Mouse (Mus musculus) liver, embryonic 14.5 days (tissue): Measurements from ENCODE around the gene Olfr168. TPM values are rescaled to one million over a fixed set of nuclear protein-coding genes. Genes with fewer than 3 reads are reported as not detected.
"Not testable (repeated sequence)": the region's sequence is repeated elsewhere in the genome, so short reads cannot be mapped to it uniquely, and the experiment has no call there.

ENCODE experiments used
- ATAC-seq: fragments of 200-750 bp; cut with Nextera tagmentation; 2 replicates; pipeline ENCODE4 v1.8.0; 2017; ENCODE audit warnings: moderate number of reproducible peaks, mild to moderate bottlenecking, moderate library complexity; ENCODE audit not compliant: insufficient read depth
- DNase-seq, 3 experiments: peaks; one replicate each; pipeline ENCODE4 v3.0.0-alpha.2; 2012 to 2013; ENCODE audit warnings: low read depth in 3 of 3, low spot score in 3 of 3
- H3K27ac ChIP-seq: fragments of 300-500 bp; sonication (generic); 2 replicates; pipeline ENCODE4 v1.5.1; 2014; ENCODE audit warnings: moderate library complexity, mild to moderate bottlenecking, control low read depth, inconsistent platforms
- H3K27me3 ChIP-seq: fragments of 300-500 bp; sonication (generic); 2 replicates; pipeline ENCODE4 v1.6.1; 2014; ENCODE audit warnings: mild to moderate bottlenecking, low read length, moderate library complexity; ENCODE audit not compliant: control insufficient read depth, insufficient read depth
- H3K36me3 ChIP-seq: fragments of 300-500 bp; sonication (generic); replicated peaks from 2 replicates; pipeline ENCODE4 v1.6.1; 2014; ENCODE audit warnings: low read depth; ENCODE audit not compliant: control insufficient read depth, insufficient read depth
- H3K4me1 ChIP-seq, 2 experiments: fragments of 200-500 bp in 1 of 2; fragments of 300-500 bp in 1 of 2; sonication (generic) in 1 of 2; replicated peaks; 2 replicates each; pipeline ENCODE4 v1.6.1; 2012 to 2014; ENCODE audit warnings: antibody characterized with exemption in 1 of 2, inconsistent platforms in 1 of 2, low read length in 1 of 2; ENCODE audit not compliant: control insufficient read depth in 2 of 2, insufficient read depth in 2 of 2
- H3K4me2 ChIP-seq: fragments of 300-500 bp; sonication (generic); 2 replicates; pipeline ENCODE4 v1.6.1; 2014; ENCODE audit warnings: low read depth, mild to moderate bottlenecking, control low read depth, moderate library complexity
- H3K4me3 ChIP-seq, 2 experiments: fragments of 200-500 bp in 1 of 2; fragments of 300-500 bp in 1 of 2; sonication (generic) in 1 of 2; 2 replicates each; pipeline ENCODE4 v1.5.1; 2012 to 2014; ENCODE audit warnings: low read depth in 2 of 2, low read length in 2 of 2, mild to moderate bottlenecking in 2 of 2, control low read depth in 1 of 2, inconsistent platforms in 1 of 2, moderate library complexity in 1 of 2; ENCODE audit not compliant: insufficient read depth in 1 of 2
- H3K9ac ChIP-seq: fragments of 300-500 bp; sonication (generic); replicated peaks from 2 replicates; pipeline ENCODE4 v1.6.1; 2014; ENCODE audit warnings: mild to moderate bottlenecking, control low read depth, moderate library complexity
- H3K9me3 ChIP-seq: fragments of 300-500 bp; sonication (generic); 2 replicates; pipeline ENCODE4 v1.6.1; 2016; ENCODE audit warnings: low read length, mixed read lengths; ENCODE audit not compliant: control insufficient read depth
- CTCF ChIP-seq: IDR thresholded peaks from 2 replicates; pipeline ENCODE4 v1.5.1; 2016; ENCODE audit warnings: antibody characterized with exemption, low read depth, control low read depth
- EP300 ChIP-seq: IDR thresholded peaks from 2 replicates; pipeline ENCODE4 v1.6.1; 2016; ENCODE audit warnings: antibody characterized with exemption, low read depth
- WGBS: fragments of 180-500 bp; shearing (Covaris S2); extraction: QIAGEN DNeasy Blood & Tissue Kit; methylation state at CpG from one replicate; pipeline ENCODE4 v1.1.7; 2014; ENCODE audit not compliant: insufficient replicate concordance; 5-methylcytosine and 5-hydroxymethylcytosine counted together
- polyA plus RNA-seq, 2 experiments: library from polyadenylated mRNA; depleted of rRNA in 1 of 2; stranded (reverse) in 1 of 2; unstranded in 1 of 2; fragments of >200 nt; fragmentation: Nextera tagmentation in 1 of 2; extraction: Ambion mirVana in 1 of 2; gene quantifications; 2 replicates each; pipeline versions ENCODE4 v1.2.1 to v1.2.3; 2012 to 2014

Olfr168 gene
- polyA plus RNA-seq (2012; rRNA removed) = not detected in 2 replicates
- not detected in 2 replicates for polyA plus RNA-seq (2014; fragmentation: Nextera tagmentation; extraction: Ambion mirVana)

GRCm38 (mm10) chr16:19535455-19535854 is at the start of gene Olfr168:
TSS of gene Olfr168 (minus strand) at chr16:19535555.
- Histone ChIP-seq H3K36me3 (no peaks in the 10 kb centered on the region), H3K9me3 (no peaks in the 10 kb centered on the region), H3K9ac (no peak within 1 kb of the TSS), H3K27ac (no peak within 1 kb of the TSS), H3K4me3 (no peak within 1 kb of the TSS), H3K4me2 (no peak within 1 kb of the TSS), H3K27me3 (no peaks in the 10 kb centered on the region), H3K4me1 (no peaks in the 10 kb centered on the region)
- TF ChIP-seq EP300 = no peak
- TF ChIP-seq CTCF = no peak
- no peak for DNase-seq
- ATAC-seq = no peak

- not testable (repeated sequence) for H3K4me3 ChIP-seq, H3K27me3 ChIP-seq, H3K4me2 ChIP-seq, ATAC-seq, H3K36me3 ChIP-seq, H3K27ac ChIP-seq, H3K9me3 ChIP-seq, DNase-seq, H3K4me1 ChIP-seq, H3K9ac ChIP-seq
- 77% methylated on average over 2 of the region's 2 CpGs for WGBS
These were observed 36.4 kb upstream of the Olfr168 start, which contains the start of gene Olfr169 for GRCm38 (mm10) chr16:19571709-19572108. TSS of gene Olfr169 (minus strand) at chr16:19571809.

DNA sequence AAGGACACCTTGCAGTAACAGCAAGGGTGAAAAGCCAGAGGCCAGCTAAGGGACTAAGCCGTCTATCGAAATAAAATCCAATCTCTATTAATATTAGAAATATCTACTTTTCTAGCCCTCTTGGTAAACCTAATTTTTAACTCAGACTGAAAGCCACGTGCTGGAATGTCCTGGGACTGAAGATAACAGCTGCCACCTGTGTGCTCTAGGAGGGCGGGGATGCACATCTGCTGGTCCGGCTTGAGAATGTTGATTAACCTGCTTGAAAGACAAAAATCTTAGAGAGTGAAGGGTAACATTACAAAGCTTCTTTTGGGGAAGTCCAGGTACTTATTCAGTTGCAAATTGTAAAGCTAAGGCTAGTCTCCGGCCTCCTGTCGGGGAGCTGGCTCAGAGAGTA is 18.1 kb upstream of the Olfr168 start:
- not testable (repeated sequence) for ATAC-seq, H3K4me3 ChIP-seq, DNase-seq, H3K27me3 ChIP-seq, H3K4me2 ChIP-seq, H3K4me1 ChIP-seq, H3K9me3 ChIP-seq, H3K36me3 ChIP-seq, H3K27ac ChIP-seq, H3K9ac ChIP-seq
- WGBS = 62% methylated on average over 7 of the region's 7 CpGs

- not testable (repeated sequence) for H3K4me1 ChIP-seq, H3K9me3 ChIP-seq, DNase-seq, H3K27ac ChIP-seq, H3K4me2 ChIP-seq, H3K36me3 ChIP-seq, ATAC-seq, H3K9ac ChIP-seq, H3K4me3 ChIP-seq, H3K27me3 ChIP-seq
- WGBS = 76% methylated on average over 3 of the region's 3 CpGs
These were observed 16.9 kb upstream of the Olfr168 start for GRCm38 (mm10) chr16:19552246-19552645.

- no peak for TF ChIP-seq CTCF
- no peak for TF ChIP-seq EP300
- H3K4me1 ChIP-seq = no peaks in the 10 kb centered on the region
- H3K27me3 ChIP-seq = no peaks in the 10 kb centered on the region
- H3K4me2 ChIP-seq = no peak within 1 kb of the TSS
- ATAC-seq (no peak), DNase-seq (no peak)
- no peaks in the 10 kb centered on the region for H3K9me3 ChIP-seq
- no peak within 1 kb of the TSS for H3K4me3 ChIP-seq
- H3K9ac ChIP-seq = no peak within 1 kb of the TSS
- H3K36me3 ChIP-seq = no peaks in the 10 kb centered on the region
- H3K27ac ChIP-seq = no peak within 1 kb of the TSS
- WGBS = 63% methylated on average over 2 of the region's 2 CpGs
These were observed 13.2 kb downstream of the Olfr168 start, which contains the start of gene Olfr167 for GRCm38 (mm10) chr16:19522166-19522565. TSS of gene Olfr167 (minus strand) at chr16:19522266.

DNA sequence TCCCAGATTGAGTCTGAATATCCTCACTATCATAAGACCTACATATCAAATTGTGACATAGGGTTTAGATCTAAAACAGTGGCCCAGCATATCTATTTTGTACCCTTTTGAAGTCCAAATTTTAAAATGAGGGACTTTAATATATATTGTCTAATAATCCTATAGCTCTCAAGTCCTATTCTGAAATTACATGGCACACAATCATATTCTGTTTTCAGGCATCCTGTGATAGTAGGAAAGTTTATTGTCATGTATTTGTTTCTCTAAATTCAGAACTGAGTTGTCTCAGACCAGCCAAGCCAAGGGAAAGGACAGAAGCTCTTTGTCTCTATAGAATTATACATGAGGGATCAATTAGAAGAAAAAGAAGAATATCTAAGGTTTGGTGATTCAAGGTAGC is 52.0 kb downstream of the Olfr168 start, which contains the start of gene Olfr166:
Olfr166 (plus strand) TSS at position 301 of the 400 bp plus-strand sequence.
- DNase-seq (no peak), ATAC-seq (no peak)
- Histone ChIP-seq H3K27me3 (no peaks in the 10 kb centered on the region), H3K4me3 (no peak within 1 kb of the TSS), H3K36me3 (no peaks in the 10 kb centered on the region), H3K4me2 (no peak within 1 kb of the TSS), H3K9me3 (no peaks in the 10 kb centered on the region), H3K4me1 (no peaks in the 10 kb centered on the region), H3K27ac (no peak within 1 kb of the TSS), H3K9ac (no peak within 1 kb of the TSS)
- no peak for TF ChIP-seq CTCF
- TF ChIP-seq EP300 = no peak

Other genes starting within 250 kb of the Olfr168 start
- gene Olfr164, start 221.5 kb downstream of the Olfr168 start, polyA plus RNA-seq (2012; rRNA removed) = not detected in 2 replicates
- not detected in 2 replicates for gene Olfr164, start 221.5 kb downstream of the Olfr168 start, polyA plus RNA-seq (2014; fragmentation: Nextera tagmentation; extraction: Ambion mirVana)
- not detected in 2 replicates for gene Olfr165, start 112.4 kb downstream of the Olfr168 start, polyA plus RNA-seq (2012; rRNA removed)
- gene Olfr165, start 112.4 kb downstream of the Olfr168 start, polyA plus RNA-seq (2014; fragmentation: Nextera tagmentation; extraction: Ambion mirVana) = not detected in 2 replicates
- not detected in 2 replicates for gene Olfr166, start 51.9 kb downstream of the Olfr168 start, polyA plus RNA-seq (2012; rRNA removed)
- gene Olfr166, start 51.9 kb downstream of the Olfr168 start, polyA plus RNA-seq (2014; fragmentation: Nextera tagmentation; extraction: Ambion mirVana) = not detected in 2 replicates
- not detected in 2 replicates for gene Olfr167, start 13.3 kb downstream of the Olfr168 start, polyA plus RNA-seq (2012; rRNA removed)
- gene Olfr167, start 13.3 kb downstream of the Olfr168 start, polyA plus RNA-seq (2014; fragmentation: Nextera tagmentation; extraction: Ambion mirVana) = not detected in 2 replicates
- gene Olfr169, start 36.3 kb upstream of the Olfr168 start, polyA plus RNA-seq (2012; rRNA removed) = not detected in 2 replicates
- not detected in 2 replicates for gene Olfr169, start 36.3 kb upstream of the Olfr168 start, polyA plus RNA-seq (2014; fragmentation: Nextera tagmentation; extraction: Ambion mirVana)
- gene Olfr170, start 76.3 kb upstream of the Olfr168 start, polyA plus RNA-seq (2012; rRNA removed) = not detected in 2 replicates
- gene Olfr170, start 76.3 kb upstream of the Olfr168 start, polyA plus RNA-seq (2014; fragmentation: Nextera tagmentation; extraction: Ambion mirVana) = not detected in 2 replicates
- gene Olfr171, start 94.4 kb upstream of the Olfr168 start, polyA plus RNA-seq (2012; rRNA removed) = not detected in 2 replicates
- gene Olfr171, start 94.4 kb upstream of the Olfr168 start, polyA plus RNA-seq (2014; fragmentation: Nextera tagmentation; extraction: Ambion mirVana) = not detected in 2 replicates
- not detected in 2 replicates for gene Lamp3, start 170.8 kb upstream of the Olfr168 start, polyA plus RNA-seq (2012; rRNA removed)
- gene Lamp3, start 170.8 kb upstream of the Olfr168 start, polyA plus RNA-seq (2014; fragmentation: Nextera tagmentation; extraction: Ambion mirVana) = 0.06 TPM in 1 of 2 replicates, not detected in the other
- gene B3gnt5, start 224.7 kb upstream of the Olfr168 start, polyA plus RNA-seq (2012; rRNA removed) = 0.05 and 0.08 TPM in 2 replicates
- gene B3gnt5, start 224.7 kb upstream of the Olfr168 start, polyA plus RNA-seq (2014; fragmentation: Nextera tagmentation; extraction: Ambion mirVana) = 0.13 and 0.24 TPM in 2 replicates